Mouse (Mus musculus) liver, embryonic 11.5 days (tissue): ENCODE measurements around the gene Itga2. TPM values are rescaled to one million over a fixed set of nuclear protein-coding genes. Genes with fewer than 3 reads are reported as not detected.

ENCODE experiments used
- ATAC-seq: fragments of 200-750 bp; cut with Nextera tagmentation; replicated peaks from 2 replicates; pipeline ENCODE4 v1.8.0; 2017; ENCODE audit warnings: moderate number of reproducible peaks, mild to moderate bottlenecking, moderate TSS enrichment, moderate library complexity; ENCODE audit not compliant: low FRiP score
- DNase-seq: peaks from one replicate; pipeline ENCODE4 v3.0.0-alpha.2; 2017; ENCODE audit warnings: low spot score
- H3K27ac ChIP-seq: fragments of 300-500 bp; sonication (generic); 2 replicates; pipeline ENCODE4 v1.5.1; 2014; ENCODE audit warnings: mild to moderate bottlenecking, low read depth, low read length, control low read depth
- H3K27me3 ChIP-seq: fragments of 300-500 bp; sonication (generic); replicated peaks from 2 replicates; pipeline ENCODE4 v1.6.1; 2014; ENCODE audit warnings: low read length, mixed read lengths; ENCODE audit not compliant: control insufficient read depth, insufficient read depth
- H3K36me3 ChIP-seq: fragments of 300-500 bp; sonication (generic); 2 replicates; pipeline ENCODE4 v1.6.1; 2014; ENCODE audit warnings: mild to moderate bottlenecking, low read length, moderate library complexity, mixed read lengths; ENCODE audit not compliant: control insufficient read depth, insufficient read depth
- H3K4me1 ChIP-seq: fragments of 300-500 bp; sonication (generic); replicated peaks from 2 replicates; pipeline ENCODE4 v1.6.1; 2014; ENCODE audit warnings: low read length, mixed read lengths; ENCODE audit not compliant: control insufficient read depth, insufficient read depth
- H3K4me2 ChIP-seq: fragments of 300-500 bp; sonication (generic); 2 replicates; pipeline ENCODE4 v1.6.1; 2014; ENCODE audit warnings: mild to moderate bottlenecking, control low read depth, moderate library complexity
- H3K4me3 ChIP-seq: fragments of 300-500 bp; sonication (generic); 2 replicates; pipeline ENCODE4 v1.5.1; 2014; ENCODE audit warnings: low read depth, low read length, control low read depth
- H3K9ac ChIP-seq: fragments of 300-500 bp; sonication (generic); 2 replicates; pipeline ENCODE4 v1.6.1; 2014; ENCODE audit warnings: low read depth, low read length, control low read depth
- H3K9me3 ChIP-seq: fragments of 300-500 bp; sonication (generic); 2 replicates; pipeline ENCODE4 v1.6.1; 2016; ENCODE audit warnings: low read length, inconsistent platforms, mixed read lengths; ENCODE audit not compliant: control insufficient read depth
- WGBS: fragments of 180-500 bp; shearing (Covaris S2); extraction: QIAGEN DNeasy Blood & Tissue Kit; methylation state at CpG from one replicate; pipeline ENCODE4 v1.1.7; 2014; 5-methylcytosine and 5-hydroxymethylcytosine counted together
- polyA plus RNA-seq: library from polyadenylated mRNA; unstranded; fragments of >200 nt; fragmentation: Nextera tagmentation; extraction: Ambion mirVana; gene quantifications from 2 replicates; pipeline ENCODE4 v1.2.1, GENCODE M21; 2014

The Itga2 gene
- polyA plus RNA-seq, 1 experiment from 2014 or later: 1.3 TPM

- DNase-seq (no peak), ATAC-seq (no peak)
- Histone ChIP-seq H3K4me2 (no peak overlapping the region), H3K4me1 (no peaks in the 10 kb centered on the region), H3K36me3 (no peaks in the 10 kb centered on the region), H3K27ac (no peak overlapping the region), H3K27me3 (no peaks in the 10 kb centered on the region), H3K9me3 (no peaks in the 10 kb centered on the region), H3K9ac (no peak overlapping the region), H3K4me3 (no peak overlapping the region)
- WGBS: 50% methylated on average over 1 of the region's 1 CpGs
Measured at GRCm38 (mm10) chr13:114924785-114925184, 7.1 kb downstream of the Itga2 start.

GRCm38 (mm10) chr13:114923331-114923730 is 8.6 kb downstream of the Itga2 start:
- 70% methylated on average over 9 of the region's 9 CpGs for WGBS
- Histone ChIP-seq H3K27ac (no peak overlapping the region), H3K36me3 (no peaks in the 10 kb centered on the region), H3K4me1 (no peaks in the 10 kb centered on the region), H3K27me3 (no peaks in the 10 kb centered on the region), H3K9ac (no peak overlapping the region), H3K4me2 (no peak overlapping the region), H3K4me3 (no peak overlapping the region), H3K9me3 (no peaks in the 10 kb centered on the region)
- DNase-seq (no peak), ATAC-seq (peak; percentile 71; the same call in 1 of the 2 replicates)

- WGBS: 41% methylated on average over 5 of the region's 5 CpGs
- no peaks in the 10 kb centered on the region for H3K9me3 ChIP-seq
- ATAC-seq: peak; percentile 70
Measured at GRCm38 (mm10) chr13:114915767-114916166, 16.1 kb downstream of the Itga2 start.

GRCm38 (mm10) chr13:114914963-114915362 is 16.9 kb downstream of the Itga2 start:
- no peaks in the 10 kb centered on the region for H3K27me3 ChIP-seq
- no peaks in the 10 kb centered on the region for H3K36me3 ChIP-seq
- no peak overlapping the region for H3K9ac ChIP-seq
- H3K4me3 ChIP-seq: no peak overlapping the region
- ATAC-seq (peak; percentile 67), DNase-seq (no peak)
- WGBS: 57% methylated on average over 4 of the region's 4 CpGs
- no peak overlapping the region for H3K4me2 ChIP-seq
- no peak overlapping the region for H3K27ac ChIP-seq
- peaks cover 6% of the 10 kb centered on the region; the same call in 1 of the 2 replicates for H3K4me1 ChIP-seq
- H3K9me3 ChIP-seq: no peaks in the 10 kb centered on the region

More at GRCm38 (mm10) chr13:114915767-114916166, 16.1 kb downstream of the Itga2 start:
- DNase-seq: no peak
- H3K36me3 ChIP-seq: no peaks in the 10 kb centered on the region
- peaks cover 6% of the 10 kb centered on the region; the same call in 1 of the 2 replicates for H3K4me1 ChIP-seq
- H3K4me3 ChIP-seq: no peak overlapping the region
- no peak overlapping the region for H3K9ac ChIP-seq
- H3K27ac ChIP-seq: no peak overlapping the region
- no peaks in the 10 kb centered on the region for H3K27me3 ChIP-seq
- H3K4me2 ChIP-seq: no peak overlapping the region

- no peak overlapping the region for H3K9ac ChIP-seq
- H3K27ac ChIP-seq: no peak overlapping the region
- no peak overlapping the region for H3K4me3 ChIP-seq
- peaks cover 6% of the 10 kb centered on the region; the same call in 1 of the 2 replicates for H3K4me1 ChIP-seq
- ATAC-seq (peak; percentile 10; the same call in 1 of the 2 replicates), DNase-seq (no peak)
- no peaks in the 10 kb centered on the region for H3K27me3 ChIP-seq
- WGBS: 53% methylated on average over 4 of the region's 4 CpGs
- no peaks in the 10 kb centered on the region for H3K9me3 ChIP-seq
- no peak overlapping the region for H3K4me2 ChIP-seq
- H3K36me3 ChIP-seq: no peaks in the 10 kb centered on the region
Measured at GRCm38 (mm10) chr13:114914559-114914958, 17.3 kb downstream of the Itga2 start.

- no peak for ATAC-seq
- no peak overlapping the region for H3K4me3 ChIP-seq
- DNase-seq: no peak
- H3K9ac ChIP-seq: no peak overlapping the region
- WGBS: 86% methylated on average over 9 of the region's 9 CpGs
- no peak overlapping the region for H3K4me2 ChIP-seq
- no peak overlapping the region for H3K27ac ChIP-seq
- no peaks in the 10 kb centered on the region for H3K9me3 ChIP-seq
- H3K4me1 ChIP-seq: no peaks in the 10 kb centered on the region
- H3K27me3 ChIP-seq: no peaks in the 10 kb centered on the region
- no peaks in the 10 kb centered on the region for H3K36me3 ChIP-seq
Measured at GRCm38 (mm10) chr13:114910629-114911028, 21.3 kb downstream of the Itga2 start.

- Histone ChIP-seq H3K9ac (no peak overlapping the region), H3K27ac (no peak overlapping the region), H3K4me2 (no peak overlapping the region), H3K36me3 (no peaks in the 10 kb centered on the region), H3K27me3 (no peaks in the 10 kb centered on the region), H3K4me1 (no peaks in the 10 kb centered on the region), H3K9me3 (no peaks in the 10 kb centered on the region), H3K4me3 (no peak overlapping the region)
- ATAC-seq (no peak), DNase-seq (no peak)
- WGBS: 88% methylated on average over 5 of the region's 5 CpGs
Measured at GRCm38 (mm10) chr13:114909514-114909913, 22.4 kb downstream of the Itga2 start.

GRCm38 (mm10) chr13:114907876-114908275 is 24.0 kb downstream of the Itga2 start:
- 76% methylated on average over 4 of the region's 4 CpGs for WGBS
- no peaks in the 10 kb centered on the region for H3K27me3 ChIP-seq

GRCm38 (mm10) chr13:114896751-114897386 is 35.0 kb downstream of the Itga2 start:
- no peak for ATAC-seq
- DNase-seq: no peak
- no peak overlapping the region for H3K4me2 ChIP-seq
- H3K27ac ChIP-seq: no peak overlapping the region
- no peak overlapping the region for H3K4me3 ChIP-seq
- no peaks in the 10 kb centered on the region for H3K27me3 ChIP-seq
- H3K36me3 ChIP-seq: no peaks in the 10 kb centered on the region
- no peaks in the 10 kb centered on the region for H3K9me3 ChIP-seq
- no peaks in the 10 kb centered on the region for H3K4me1 ChIP-seq
- WGBS: 79% methylated on average over 10 of the region's 10 CpGs
- no peak overlapping the region for H3K9ac ChIP-seq

More at GRCm38 (mm10) chr13:114907876-114908275, 24.0 kb downstream of the Itga2 start:
- ATAC-seq (no peak), DNase-seq (no peak)
- H3K27ac ChIP-seq: no peak overlapping the region
- no peaks in the 10 kb centered on the region for H3K9me3 ChIP-seq
- no peak overlapping the region for H3K9ac ChIP-seq
- no peak overlapping the region for H3K4me2 ChIP-seq
- no peaks in the 10 kb centered on the region for H3K4me1 ChIP-seq
- H3K4me3 ChIP-seq: no peak overlapping the region
- no peaks in the 10 kb centered on the region for H3K36me3 ChIP-seq
